Mouse (Mus musculus): ENCODE data around the gene Krt18. TPM values are rescaled to one million over a fixed set of nuclear protein-coding genes. Genes with fewer than 3 reads are reported as not detected.

Gene Krt18
- polyA plus RNA-seq, 1 experiment from 2014 or later: 263 TPM

DNA sequence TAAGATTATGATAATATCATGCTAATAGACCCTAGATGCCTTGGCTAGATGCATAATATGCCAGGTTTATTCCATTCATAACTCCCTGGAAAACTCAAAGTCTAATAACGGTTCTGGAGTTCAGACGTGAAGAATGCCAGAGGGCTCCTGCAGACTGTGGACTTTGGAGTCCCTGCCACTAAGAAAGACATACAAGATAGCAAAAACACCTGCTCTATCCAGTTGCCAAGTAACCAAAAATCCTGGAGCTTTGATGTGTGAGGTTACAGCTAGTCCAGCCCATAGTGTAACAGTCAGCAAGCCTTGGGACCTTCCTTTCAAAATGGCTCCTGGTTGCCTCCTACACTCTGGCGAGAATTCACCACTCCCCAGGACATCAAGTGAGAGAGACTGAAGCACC, 16.8 kb downstream of the Krt18 start:
- ATAC-seq (ENCODE audit: low read depth): no peak
- no peak overlapping the region for H3K27ac ChIP-seq (ENCODE audit: low read length)
- H3K4me1 ChIP-seq (replicated peaks; ENCODE audit: control insufficient read depth, insufficient read depth, low read length): no peaks in the 10 kb centered on the region
- no peak overlapping the region for H3K4me3 ChIP-seq (ENCODE audit: low read length)
- WGBS: 69% methylated on average over 3 of the region's 3 CpGs
- H3K9me3 ChIP-seq (ENCODE audit: control insufficient read depth, low read length): no peaks in the 10 kb centered on the region
- no peak overlapping the region for H3K9ac ChIP-seq (ENCODE audit: low read length)
- no peak overlapping the region for H3K4me2 ChIP-seq (ENCODE audit: low read depth, low read length)
- H3K36me3 ChIP-seq (ENCODE audit: control insufficient read depth, insufficient read depth, low read length): no peaks in the 10 kb centered on the region
- H3K27me3 ChIP-seq (ENCODE audit: control insufficient read depth, insufficient read depth, low read depth, low read length): no peaks in the 10 kb centered on the region

DNA sequence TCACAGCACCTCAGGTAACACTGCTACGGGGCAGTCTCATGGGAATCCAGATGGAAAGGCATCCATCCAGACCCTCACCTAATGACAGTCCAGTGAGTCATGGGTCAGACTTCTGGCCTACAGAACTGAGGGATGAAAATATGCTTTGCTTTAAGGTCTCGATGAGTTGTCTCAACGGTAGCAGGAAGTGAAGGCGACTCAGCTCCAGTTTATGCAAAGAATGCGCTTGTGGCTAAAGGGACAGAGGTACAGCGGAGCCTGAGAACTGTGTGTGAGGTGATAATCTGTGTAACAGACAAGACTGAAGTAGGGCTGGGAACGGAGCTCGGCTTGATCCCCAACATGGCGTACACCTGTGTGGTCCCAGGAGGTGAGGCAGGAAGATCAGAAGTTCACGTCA, 17.7 kb downstream of the Krt18 start:
- H3K4me2 ChIP-seq (ENCODE audit: low read depth, low read length): no peak overlapping the region
- 69% methylated on average over 10 of the region's 10 CpGs for WGBS
- H3K27ac ChIP-seq (ENCODE audit: low read length): no peak overlapping the region
- no peaks in the 10 kb centered on the region for H3K27me3 ChIP-seq (ENCODE audit: control insufficient read depth, insufficient read depth, low read depth, low read length)
- no peak overlapping the region for H3K4me3 ChIP-seq (ENCODE audit: low read length)
- no peaks in the 10 kb centered on the region for H3K9me3 ChIP-seq (ENCODE audit: control insufficient read depth, low read length)
- no peak overlapping the region for H3K9ac ChIP-seq (ENCODE audit: low read length)
- no peaks in the 10 kb centered on the region for H3K36me3 ChIP-seq (ENCODE audit: control insufficient read depth, insufficient read depth, low read length)
- no peak for ATAC-seq (ENCODE audit: low read depth)
- no peaks in the 10 kb centered on the region for H3K4me1 ChIP-seq (replicated peaks; ENCODE audit: control insufficient read depth, insufficient read depth, low read length)

DNA sequence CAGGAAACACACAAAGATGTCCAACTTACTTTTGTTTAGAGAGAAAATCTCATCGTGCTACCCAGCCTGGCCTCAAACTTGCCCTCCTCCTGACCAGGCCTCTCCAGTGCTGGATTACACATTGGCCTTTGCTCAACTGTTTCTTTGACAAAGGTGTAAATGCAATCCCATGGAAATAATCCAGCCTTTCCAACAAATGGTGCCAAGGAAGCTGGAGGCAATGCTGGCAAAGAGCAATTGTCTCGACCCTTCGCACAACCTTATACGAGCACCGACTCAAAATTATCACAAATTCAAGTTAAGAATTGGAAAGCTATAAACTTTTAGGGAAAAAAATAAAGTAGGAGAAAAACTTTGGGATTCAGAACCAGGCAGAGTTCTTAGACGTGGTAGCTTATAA, 20.0 kb downstream of the Krt18 start:
- Histone ChIP-seq H3K4me3 (ENCODE audit: low read length) (no peak overlapping the region), H3K4me2 (ENCODE audit: low read depth, low read length) (no peak overlapping the region), H3K9ac (ENCODE audit: low read length) (no peak overlapping the region), H3K4me1 (replicated peaks; ENCODE audit: control insufficient read depth, insufficient read depth, low read length) (peaks cover 7% of the 10 kb centered on the region; the same call in 1 of the 2 replicates), H3K27ac (ENCODE audit: low read length) (no peak overlapping the region), H3K9me3 (ENCODE audit: control insufficient read depth, low read length) (no peaks in the 10 kb centered on the region), H3K36me3 (ENCODE audit: control insufficient read depth, insufficient read depth, low read length) (no peaks in the 10 kb centered on the region), H3K27me3 (ENCODE audit: control insufficient read depth, insufficient read depth, low read depth, low read length) (no peaks in the 10 kb centered on the region)
- ATAC-seq (ENCODE audit: low read depth): no peak
- WGBS: 89% methylated on average over 6 of the region's 6 CpGs

DNA sequence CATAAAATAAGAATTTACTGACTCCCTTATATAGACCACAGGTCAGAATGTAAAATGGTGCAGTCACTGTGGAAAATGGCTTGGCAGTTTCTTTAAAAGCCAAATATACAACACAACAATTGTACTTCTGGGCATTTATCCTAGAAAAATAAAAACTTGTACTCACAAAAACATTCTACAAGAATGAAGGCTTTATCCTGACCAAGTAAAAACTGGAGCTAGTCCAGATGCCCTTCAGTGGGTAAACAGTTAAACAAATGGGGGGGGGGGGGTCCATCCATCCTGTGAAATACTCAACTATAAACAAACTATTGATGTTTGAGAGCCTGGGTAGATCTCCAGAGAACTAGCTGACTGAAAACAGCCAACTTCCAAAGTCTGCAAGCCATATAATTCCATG, 21.9 kb downstream of the Krt18 start:
- Histone ChIP-seq H3K4me1 (replicated peaks; ENCODE audit: control insufficient read depth, insufficient read depth, low read length) (peaks cover 7% of the 10 kb centered on the region; the same call in 1 of the 2 replicates), H3K9me3 (ENCODE audit: control insufficient read depth, low read length) (no peaks in the 10 kb centered on the region), H3K9ac (ENCODE audit: low read length) (no peak overlapping the region), H3K4me2 (ENCODE audit: low read depth, low read length) (no peak overlapping the region), H3K36me3 (ENCODE audit: control insufficient read depth, insufficient read depth, low read length) (no peaks in the 10 kb centered on the region), H3K27me3 (ENCODE audit: control insufficient read depth, insufficient read depth, low read depth, low read length) (no peaks in the 10 kb centered on the region), H3K4me3 (ENCODE audit: low read length) (no peak overlapping the region), H3K27ac (ENCODE audit: low read length) (no peak overlapping the region)
- ATAC-seq (ENCODE audit: low read depth): no peak

DNA sequence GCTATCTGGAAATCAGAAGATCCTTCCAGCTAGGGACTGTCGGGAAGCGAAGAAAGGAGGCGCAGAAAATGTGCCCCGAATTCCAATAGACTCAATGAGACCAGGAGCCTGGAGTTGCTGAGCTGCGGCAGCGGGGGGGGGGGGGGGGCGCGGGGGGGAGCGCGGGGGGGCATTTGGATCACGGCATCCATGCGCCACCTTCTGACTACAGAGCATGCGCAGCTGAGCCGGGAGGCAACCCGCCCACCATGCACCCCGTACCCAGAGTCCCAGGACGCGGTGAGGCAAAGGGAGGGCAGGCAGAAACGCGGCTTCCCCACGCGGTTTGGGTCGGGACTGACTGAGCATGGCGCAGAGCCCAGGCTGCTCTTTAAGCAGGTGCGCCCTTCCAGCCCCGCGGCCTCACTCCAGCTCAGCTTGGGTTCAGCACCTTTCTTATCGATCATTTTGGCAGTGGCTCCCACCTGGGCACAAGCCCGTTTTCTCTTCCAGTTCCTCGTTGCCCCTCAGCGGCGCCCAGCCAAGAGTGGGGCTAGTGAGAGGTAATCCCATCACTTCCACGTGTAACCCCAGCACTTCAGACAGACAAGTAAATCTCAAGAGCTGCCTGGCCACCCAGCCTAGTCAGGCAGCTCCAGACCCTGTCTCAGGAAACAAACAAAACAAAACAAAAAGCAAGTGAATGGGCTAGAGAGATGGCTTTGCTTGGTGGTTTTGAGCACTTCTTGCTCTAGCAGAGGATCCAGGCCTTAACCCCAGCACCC, 24.1 kb downstream of the Krt18 start:
- Histone ChIP-seq H3K4me1 (replicated peaks; ENCODE audit: control insufficient read depth, insufficient read depth, low read length) (peaks cover 7% of the 10 kb centered on the region; the same call in 1 of the 2 replicates), H3K36me3 (ENCODE audit: control insufficient read depth, insufficient read depth, low read length) (no peaks in the 10 kb centered on the region), H3K27ac (ENCODE audit: low read length) (peak overlapping the region; percentile 72), H3K4me2 (ENCODE audit: low read depth, low read length) (peak overlapping the region; percentile 73), H3K4me3 (ENCODE audit: low read length) (peak overlapping the region; percentile 50), H3K27me3 (ENCODE audit: control insufficient read depth, insufficient read depth, low read depth, low read length) (no peaks in the 10 kb centered on the region), H3K9me3 (ENCODE audit: control insufficient read depth, low read length) (no peaks in the 10 kb centered on the region), H3K9ac (ENCODE audit: low read length) (peak overlapping the region; percentile 71)
- ATAC-seq (ENCODE audit: low read depth): peak; percentile 84
- under 1% methylated on average over 22 of the region's 33 CpGs for WGBS

DNA sequence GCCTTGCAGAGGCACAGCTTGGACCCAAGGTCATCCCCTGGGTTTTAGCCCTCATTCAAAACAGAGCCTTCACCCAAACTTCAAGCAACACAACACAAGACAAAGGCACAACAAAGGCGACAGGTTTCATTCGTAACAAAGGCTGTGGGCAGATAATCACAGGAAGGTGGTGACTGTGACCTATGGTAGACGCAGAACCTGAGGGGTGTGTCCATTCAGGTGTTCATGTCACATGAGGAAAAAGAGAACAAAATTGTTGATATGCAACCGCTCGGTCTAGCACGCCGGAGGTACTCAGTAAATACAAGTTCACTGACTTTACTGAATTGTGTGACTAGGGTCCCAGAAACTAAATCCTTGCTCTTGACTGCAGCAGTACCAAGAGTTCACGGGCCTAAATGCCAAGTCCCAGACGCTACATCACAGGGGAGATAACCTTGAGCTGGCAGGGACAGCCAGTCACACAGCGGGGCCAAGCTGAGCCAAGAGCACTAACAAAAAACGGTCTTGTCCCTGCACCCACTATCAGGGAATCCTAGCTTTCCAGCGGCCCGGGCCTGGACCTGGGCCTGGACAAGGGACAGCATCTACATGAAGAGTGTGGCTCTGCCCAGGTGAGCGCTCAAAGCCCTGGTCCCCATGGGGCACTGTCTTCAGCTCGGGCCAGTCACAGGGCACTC, 28.7 kb downstream of the Krt18 start:
- 80% methylated on average over 15 of the region's 15 CpGs for WGBS
- Histone ChIP-seq H3K4me1 (replicated peaks; ENCODE audit: control insufficient read depth, insufficient read depth, low read length) (peaks cover 5% of the 10 kb centered on the region; the same call in 1 of the 2 replicates), H3K9ac (ENCODE audit: low read length) (no peak overlapping the region), H3K4me2 (ENCODE audit: low read depth, low read length) (no peak overlapping the region), H3K9me3 (ENCODE audit: control insufficient read depth, low read length) (no peaks in the 10 kb centered on the region), H3K27ac (ENCODE audit: low read length) (no peak overlapping the region), H3K27me3 (ENCODE audit: control insufficient read depth, insufficient read depth, low read depth, low read length) (no peaks in the 10 kb centered on the region), H3K4me3 (ENCODE audit: low read length) (no peak overlapping the region), H3K36me3 (ENCODE audit: control insufficient read depth, insufficient read depth, low read length) (no peaks in the 10 kb centered on the region)
- ATAC-seq (ENCODE audit: low read depth): no peak

DNA sequence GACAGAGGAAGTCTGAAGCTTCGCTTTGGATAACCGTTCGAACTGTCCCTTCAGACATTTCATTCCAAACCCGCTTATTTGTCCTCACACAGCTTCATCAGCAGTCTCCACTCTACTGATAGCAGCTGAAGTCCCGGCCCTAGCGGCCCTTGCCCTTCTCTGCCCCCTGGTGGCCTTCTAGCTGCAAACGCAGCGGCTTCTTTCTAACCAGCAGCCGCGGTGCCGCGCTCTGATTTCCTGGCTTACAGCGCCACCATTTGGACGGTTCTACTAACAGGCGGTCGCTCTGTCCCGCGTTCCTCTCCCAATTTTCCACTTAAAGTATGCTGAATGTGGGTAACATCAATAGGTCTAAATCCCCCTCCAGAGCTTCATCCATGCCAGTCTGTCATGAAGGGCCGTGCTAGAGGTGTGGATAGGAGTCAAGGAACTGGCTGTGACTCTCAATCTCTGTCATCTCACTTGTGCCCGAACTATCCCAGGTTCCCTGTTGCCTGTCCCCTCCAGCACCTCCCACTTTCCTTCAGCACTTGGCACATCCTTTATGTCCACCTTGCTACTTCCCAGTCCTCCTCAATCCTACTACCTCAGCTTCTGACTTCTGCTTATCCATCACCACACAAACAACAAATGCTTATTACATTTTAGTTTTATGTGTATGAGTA, 37.8 kb downstream of the Krt18 start:
- Histone ChIP-seq H3K9ac (ENCODE audit: low read length) (no peak overlapping the region), H3K4me3 (ENCODE audit: low read length) (no peak overlapping the region), H3K9me3 (ENCODE audit: control insufficient read depth, low read length) (no peaks in the 10 kb centered on the region), H3K4me2 (ENCODE audit: low read depth, low read length) (no peak overlapping the region), H3K27ac (ENCODE audit: low read length) (no peak overlapping the region), H3K4me1 (replicated peaks; ENCODE audit: control insufficient read depth, insufficient read depth, low read length) (peaks cover 10% of the 10 kb centered on the region), H3K27me3 (ENCODE audit: control insufficient read depth, insufficient read depth, low read depth, low read length) (no peaks in the 10 kb centered on the region), H3K36me3 (ENCODE audit: control insufficient read depth, insufficient read depth, low read length) (no peaks in the 10 kb centered on the region)
- ATAC-seq (ENCODE audit: low read depth): peak; percentile 87
- WGBS: 1% methylated on average over 20 of the region's 20 CpGs

DNA sequence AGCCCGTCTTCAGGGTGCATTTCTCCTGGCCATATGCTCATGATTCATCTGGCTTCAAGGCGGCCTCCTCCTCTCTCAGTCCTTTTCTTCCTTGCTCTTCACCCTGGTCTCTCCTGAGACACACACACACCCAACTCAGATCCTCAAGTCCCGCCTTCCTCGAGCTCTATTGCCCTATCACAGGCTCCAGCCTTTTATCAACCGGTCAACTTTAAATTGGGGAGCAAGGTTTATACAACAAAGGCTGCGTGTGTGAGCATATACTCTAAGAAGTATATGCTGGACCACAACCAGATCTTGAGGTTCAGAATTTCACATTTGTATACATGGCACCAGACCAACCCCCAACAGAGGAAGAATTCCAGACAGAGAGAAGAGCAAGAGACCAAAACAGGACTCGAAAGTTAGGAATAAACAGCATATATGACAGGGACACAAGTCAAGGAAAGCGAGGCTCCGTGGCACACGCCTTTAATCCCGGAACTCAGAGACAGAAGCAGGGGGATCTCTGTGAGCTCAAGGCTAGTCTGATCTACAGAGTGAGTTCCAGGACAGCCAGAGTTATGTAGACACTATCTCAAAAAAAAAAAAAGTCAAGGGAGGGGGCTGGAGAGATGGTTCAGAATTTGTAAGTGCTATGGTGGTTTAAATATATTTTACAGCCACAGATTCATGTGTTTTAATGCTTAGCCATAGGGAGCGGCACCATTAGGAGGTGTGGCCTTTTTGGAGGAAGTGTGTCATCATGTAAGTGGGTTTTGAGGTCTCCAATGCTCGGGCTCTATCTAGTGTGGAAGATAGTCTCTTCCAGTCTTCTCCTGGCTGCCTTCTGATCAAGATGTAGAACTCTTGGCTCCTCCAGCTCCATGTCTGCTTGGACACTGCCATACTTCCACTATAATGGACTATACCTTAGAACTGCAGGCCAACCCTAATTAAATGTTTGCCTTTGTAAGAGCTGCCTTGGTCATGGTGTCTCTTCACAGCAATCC, 42.8 kb downstream of the Krt18 start:
- no peak overlapping the region for H3K4me3 ChIP-seq (ENCODE audit: low read length)
- no peak overlapping the region for H3K4me2 ChIP-seq (ENCODE audit: low read depth, low read length)
- 61% methylated on average over 13 of the region's 13 CpGs for WGBS
- H3K27me3 ChIP-seq (ENCODE audit: control insufficient read depth, insufficient read depth, low read depth, low read length): no peaks in the 10 kb centered on the region
- no peak for ATAC-seq (ENCODE audit: low read depth)
- H3K4me1 ChIP-seq (replicated peaks; ENCODE audit: control insufficient read depth, insufficient read depth, low read length): peaks cover 13% of the 10 kb centered on the region
- no peaks in the 10 kb centered on the region for H3K36me3 ChIP-seq (ENCODE audit: control insufficient read depth, insufficient read depth, low read length)
- no peak overlapping the region for H3K27ac ChIP-seq (ENCODE audit: low read length)
- no peaks in the 10 kb centered on the region for H3K9me3 ChIP-seq (ENCODE audit: control insufficient read depth, low read length)
- H3K9ac ChIP-seq (ENCODE audit: low read length): no peak overlapping the region

Measured in lung, embryonic 16.5 days (tissue).